ENCODE assay signal across 8 mouse cellular contexts in genomic region chr1:183657043-183657442, GRCm38 (mm10).
DNase-seq lines count a peak whose midpoint lies in the region.

No protein-coding gene starts in this region.

- peak; percentile 38 to 49 for DNase-seq in cerebellum, adult 18-20 months
- DNase-seq in cerebellum, adult 11-12 months: no peak
- DNase-seq in ovary, postnatal 36 days (ENCODE audit: low spot score): peak; percentile 55
- no peak for DNase-seq in ovary, postnatal 10 days (ENCODE audit: low spot score)
- peak; percentile 12 for DNase-seq in cerebellum, adult 9-11 months
- peak; percentile 60 for DNase-seq in heart, postnatal 4 days
- peak; percentile 9 to 36 for DNase-seq in lung, adult 18-20 months
- DNase-seq in spleen, postnatal 36 days (ENCODE audit: low spot score in 2 of 2): peak; percentile 26 to 44

Comparison
In these comparisons a context has a peak if more than half of its experiments do, and no peak if none do; other contexts are left out.
1. DNase-seq: peak in cerebellum, adult 18-20 months (2 of 2), ovary, postnatal 36 days (single experiment), cerebellum, adult 9-11 months (single experiment), heart, postnatal 4 days (single experiment), lung, adult 18-20 months (2 of 2) and spleen, postnatal 36 days (2 of 2); none in cerebellum, adult 11-12 months (single experiment) and ovary, postnatal 10 days (single experiment).